Mouse (Mus musculus): ENCODE measurements around the gene Pabpc1l.
"Not testable (repeated sequence)": the region's sequence is repeated elsewhere in the genome, so short reads cannot be mapped to it uniquely, and the experiment has no call there.

Gene Pabpc1l

DNA sequence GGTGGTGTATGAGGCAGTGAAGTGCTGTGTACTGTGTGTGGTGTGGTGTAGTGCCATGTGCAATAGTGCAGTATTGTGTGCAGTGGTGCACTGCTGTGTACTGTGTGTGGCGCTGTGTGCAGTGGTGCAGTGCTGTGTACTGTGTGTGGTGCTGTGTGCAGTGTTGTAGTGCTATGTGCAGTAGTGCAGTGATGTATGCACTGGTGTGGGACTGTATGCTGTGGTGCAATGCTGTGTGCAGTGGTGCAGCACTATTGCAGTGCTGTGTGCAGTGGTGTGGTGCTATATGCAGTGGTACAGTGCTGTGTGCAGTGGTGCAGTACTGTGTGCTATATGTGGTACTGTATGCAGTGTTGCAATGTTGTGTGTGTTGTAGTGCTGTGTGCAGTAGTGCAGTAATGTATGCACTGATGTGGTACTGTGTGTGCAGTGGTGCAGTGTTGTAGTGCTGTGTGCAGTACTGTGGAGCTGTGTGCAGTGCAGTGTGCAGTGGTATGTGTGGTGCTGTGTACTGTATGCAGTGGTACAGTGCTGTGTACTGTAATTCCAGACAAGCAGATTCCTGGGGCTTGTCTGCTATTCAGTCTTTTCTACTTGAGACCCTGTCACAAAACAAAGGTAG is 13.3 kb downstream of the Pabpc1l start:
- no peak for DNase-seq

DNA sequence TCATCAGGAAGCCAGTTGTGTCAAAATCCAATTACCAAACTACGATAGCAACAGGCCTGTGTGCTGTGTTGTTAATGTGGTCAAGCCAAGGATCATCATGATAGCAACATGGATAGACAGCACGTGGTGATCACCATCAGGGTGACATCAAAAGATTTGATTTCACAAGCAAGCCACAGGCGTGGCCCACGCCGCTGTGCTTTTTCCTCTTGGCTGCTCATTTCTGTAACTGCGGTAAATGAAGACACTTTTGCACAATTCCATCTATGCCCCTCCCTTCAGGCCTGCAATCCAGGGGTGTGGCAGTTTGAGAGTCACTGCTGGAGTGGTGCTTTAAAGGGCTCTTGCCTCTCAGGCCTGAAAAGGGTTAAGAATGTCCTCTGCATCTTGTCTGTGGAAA is 15.7 kb downstream of the Pabpc1l start:
- DNase-seq, result no peak

GRCm38 (mm10) chr2:164041523-164041922 is 16.3 kb downstream of the Pabpc1l start:
- DNase-seq, result no peak

DNA sequence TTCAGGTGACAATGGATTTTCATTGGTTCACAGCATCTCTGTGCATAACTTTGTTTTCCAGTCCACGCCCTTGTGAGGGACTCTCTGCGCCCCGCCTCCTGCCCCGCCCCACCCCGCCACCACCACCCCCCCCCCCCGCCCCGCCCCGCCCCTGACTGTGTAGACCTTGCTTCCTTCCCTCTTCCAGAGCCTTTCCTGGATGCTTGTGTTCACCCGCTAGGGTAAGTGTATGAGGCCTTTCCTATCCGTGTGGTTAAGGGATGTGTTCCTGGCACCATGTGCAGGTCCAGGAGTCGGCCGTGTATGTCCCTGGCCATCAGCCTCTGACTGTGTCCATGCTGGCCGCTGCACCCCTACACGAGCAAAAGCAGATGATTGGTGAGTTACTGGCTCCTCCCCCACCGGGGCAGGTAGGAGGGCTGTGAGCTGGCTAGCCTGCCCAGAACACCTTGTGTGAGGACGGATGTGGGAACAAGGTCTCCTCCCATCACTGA is 22.0 kb downstream of the Pabpc1l start:
- no peak for DNase-seq

DNA sequence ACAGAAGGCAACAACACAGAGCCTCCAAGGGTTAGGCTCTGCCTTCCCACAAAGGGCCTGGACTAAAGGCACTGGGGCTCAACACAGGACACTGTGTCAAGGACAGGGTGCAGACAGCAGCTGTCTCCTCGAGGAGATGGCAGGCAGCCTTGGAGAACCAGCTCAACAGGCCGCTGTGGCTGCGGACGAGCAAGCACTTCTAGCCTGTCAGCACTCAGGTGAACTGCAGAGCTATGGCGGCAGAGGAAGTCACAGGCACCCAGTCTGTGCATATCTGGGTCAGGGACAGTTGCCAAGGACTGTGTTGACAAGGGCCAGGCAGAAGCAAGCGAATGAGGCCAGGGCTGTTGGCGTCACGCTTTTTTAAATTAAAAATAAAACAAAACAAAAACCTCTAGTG is 28.5 kb downstream of the Pabpc1l start:
- no peak for DNase-seq

DNA sequence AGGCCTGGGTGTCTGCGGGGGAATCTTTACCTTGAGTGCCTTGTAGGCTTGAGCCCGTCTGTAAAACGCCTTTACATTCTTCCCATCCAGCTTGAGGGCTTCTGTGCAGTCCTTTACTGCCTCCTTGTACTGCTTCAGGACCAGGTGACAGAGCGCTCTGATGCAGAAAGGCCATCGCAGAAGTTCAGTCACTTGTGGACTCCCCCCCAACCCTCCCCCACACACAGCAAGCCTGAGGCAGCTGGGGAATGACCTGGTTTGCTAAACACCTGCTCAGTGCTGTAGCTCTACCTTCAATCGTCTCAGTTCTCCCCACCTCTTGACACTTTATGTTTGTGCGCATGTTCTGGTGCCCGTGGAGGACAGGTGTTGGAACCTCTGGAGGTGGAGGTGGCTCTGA is 29.4 kb downstream of the Pabpc1l start:
- no peak for DNase-seq

DNA sequence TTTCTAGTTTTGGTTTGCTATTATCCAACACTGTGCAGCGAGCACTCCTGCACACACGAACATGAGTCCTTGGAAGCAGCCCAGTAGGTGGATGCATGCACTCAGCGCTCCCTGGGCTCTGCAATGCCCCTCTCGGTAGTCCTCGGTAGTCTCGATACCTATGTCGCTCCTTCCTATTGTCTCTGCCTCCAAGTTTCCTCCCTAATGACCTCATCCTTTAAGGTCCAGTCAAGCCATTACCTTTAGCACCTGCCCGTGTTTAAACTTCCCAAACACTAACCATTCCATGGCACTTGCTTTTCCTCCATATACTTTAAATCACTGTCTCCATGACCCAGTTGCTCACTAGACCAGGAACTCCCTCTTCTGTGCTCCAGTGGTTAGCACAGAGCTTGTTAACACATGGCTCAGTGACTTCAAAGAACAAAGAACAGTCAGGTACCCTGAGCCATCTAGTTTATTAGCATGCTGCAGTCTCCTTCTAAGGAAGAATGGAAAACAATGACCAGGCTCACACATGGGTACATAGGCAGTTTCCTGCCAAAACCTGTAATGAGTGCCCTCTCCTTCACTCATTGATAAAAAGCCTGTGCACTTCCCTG is 34.5 kb downstream of the Pabpc1l start:
- DNase-seq, result no peak

GRCm38 (mm10) chr2:164070142-164070764 is 45.0 kb downstream of the Pabpc1l start, which contains the start of gene Stk4:
Stk4 (plus strand) TSS chr2:164070322.
- no peak for DNase-seq

- peak; percentile 84 for DNase-seq
Measured at GRCm38 (mm10) chr2:164070765-164071436, 45.7 kb downstream of the Pabpc1l start, which contains the start of gene Tomm34. Tomm34 (minus strand) TSS chr2:164071169.

GRCm38 (mm10) chr2:164071437-164071820 is 46.2 kb downstream of the Pabpc1l start:
- not testable (repeated sequence) for DNase-seq

DNA sequence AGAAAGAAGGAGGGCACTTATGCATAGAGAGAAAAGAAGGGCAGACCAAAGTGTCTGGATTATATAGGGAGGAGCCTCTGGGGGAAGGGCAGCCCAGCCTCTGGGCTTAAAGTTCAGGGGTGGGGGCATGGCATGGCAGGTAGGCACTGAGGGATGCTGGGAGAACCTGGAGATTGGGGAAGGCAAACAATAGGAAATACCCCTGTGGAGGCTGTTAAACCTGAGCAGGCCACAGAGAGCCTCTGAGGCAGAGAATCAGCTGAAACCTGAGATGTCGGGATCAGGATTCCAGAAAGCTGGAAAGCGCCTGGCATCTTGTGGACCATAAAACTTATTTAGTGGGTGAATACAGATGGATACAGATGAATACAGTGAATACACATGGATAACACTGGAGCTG is 46.9 kb downstream of the Pabpc1l start:
- DNase-seq, result no peak

- no peak for DNase-seq
Measured at GRCm38 (mm10) chr2:164073120-164073519, 47.9 kb downstream of the Pabpc1l start.

GRCm38 (mm10) chr2:164073918-164074578 is 48.8 kb downstream of the Pabpc1l start:
- peak; percentile 97 for DNase-seq

DNA sequence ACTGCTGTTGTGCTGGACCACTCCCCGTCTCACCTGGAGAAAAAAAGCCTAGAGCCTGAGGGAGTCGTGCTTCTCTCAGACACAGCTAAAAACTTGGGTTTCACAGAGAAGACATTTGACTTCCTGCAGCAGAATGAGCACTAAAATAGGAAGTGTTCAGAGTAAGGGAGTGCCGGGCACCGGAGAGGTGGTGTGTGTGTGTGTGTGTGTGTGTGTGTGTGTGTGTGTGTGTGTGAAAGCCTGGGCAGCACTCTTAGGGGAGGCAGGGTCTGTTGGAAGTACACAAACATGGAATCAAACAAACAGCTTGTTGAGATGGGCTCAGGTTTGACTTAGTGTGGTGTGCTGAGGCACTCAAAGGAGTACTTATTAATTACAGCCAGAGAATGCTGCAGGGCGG is 49.8 kb downstream of the Pabpc1l start:
- DNase-seq, result no peak

GRCm38 (mm10) chr2:164076874-164077425 is 51.7 kb downstream of the Pabpc1l start:
- DNase-seq, result no peak

DNA sequence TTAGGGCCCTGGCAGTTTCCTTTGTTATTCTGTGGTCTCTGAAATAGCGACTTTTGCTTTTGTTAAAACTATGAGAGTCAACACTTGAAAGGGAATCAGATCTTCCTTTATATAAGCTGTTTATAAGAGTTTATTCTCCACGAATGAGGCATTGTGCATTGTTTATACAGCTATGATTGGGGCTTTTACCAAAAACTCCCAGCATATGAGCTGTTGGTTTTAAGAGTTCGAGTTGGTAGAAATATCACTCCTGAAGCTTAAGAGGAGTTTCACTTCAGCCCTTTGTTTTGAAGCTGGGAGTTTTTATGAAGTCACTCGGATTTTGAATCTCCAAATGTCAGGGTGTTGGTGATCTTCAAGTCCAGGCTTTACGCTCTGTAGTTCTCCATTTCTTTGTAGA is 52.6 kb downstream of the Pabpc1l start:
- DNase-seq, result no peak

GRCm38 (mm10) chr2:164079488-164079887 is 54.2 kb downstream of the Pabpc1l start:
- DNase-seq, result no peak

DNA sequence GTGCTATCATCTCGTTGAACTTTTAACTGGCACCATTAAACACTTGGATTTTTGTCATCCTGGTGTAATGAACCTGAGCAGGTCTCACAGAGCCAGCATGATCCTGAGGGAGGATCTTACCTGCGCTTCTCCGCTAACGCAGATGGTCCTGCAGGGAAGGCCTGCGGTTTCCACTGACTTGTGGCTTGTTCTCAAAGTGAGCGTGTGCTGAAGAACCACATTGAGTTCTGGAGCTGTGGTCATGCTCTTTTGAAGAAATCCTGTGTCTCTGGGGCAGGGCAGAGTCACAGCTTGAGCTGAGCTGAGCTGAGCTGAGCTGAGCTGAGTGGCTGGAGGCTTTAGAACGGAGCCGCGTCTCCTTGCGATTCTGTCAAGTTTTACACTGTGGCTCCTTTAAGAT is 56.3 kb downstream of the Pabpc1l start:
- DNase-seq, result no peak

- no peak for DNase-seq
Measured at GRCm38 (mm10) chr2:164082175-164082574, 56.9 kb downstream of the Pabpc1l start.

DNA sequence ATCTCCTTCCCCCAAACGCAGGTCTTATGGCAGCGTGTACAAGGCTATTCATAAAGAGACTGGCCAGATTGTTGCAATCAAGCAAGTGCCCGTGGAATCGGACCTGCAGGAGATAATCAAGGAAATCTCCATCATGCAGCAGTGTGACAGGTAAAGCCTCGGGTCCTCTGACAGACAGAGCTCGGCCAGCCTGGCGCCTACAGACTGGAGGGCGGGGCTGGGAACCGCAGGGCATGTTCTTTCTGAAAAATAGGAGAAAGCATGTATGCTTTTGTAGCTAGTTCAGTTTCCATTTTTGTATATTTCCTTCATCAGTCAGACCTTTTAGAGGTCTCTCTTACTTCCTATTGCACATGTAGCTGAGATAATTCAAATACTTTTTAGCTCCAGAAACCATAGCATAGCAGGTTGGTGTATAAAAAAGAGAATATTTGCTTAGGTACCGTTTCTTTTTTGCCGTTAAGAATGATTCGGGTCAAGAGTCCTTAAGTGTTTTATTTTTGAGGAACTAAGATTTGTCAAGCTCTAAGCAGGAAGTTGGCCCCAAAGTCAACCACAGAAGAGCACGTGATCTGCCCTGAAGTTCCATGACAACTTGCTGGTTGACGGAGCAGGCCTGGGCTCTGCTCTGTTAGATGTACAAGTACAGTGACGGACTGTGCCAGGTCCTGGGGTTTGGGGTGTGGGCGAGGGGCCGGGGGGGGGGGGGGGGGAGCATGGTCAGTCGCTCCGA is 58.5 kb downstream of the Pabpc1l start:
- DNase-seq, result no peak

DNA sequence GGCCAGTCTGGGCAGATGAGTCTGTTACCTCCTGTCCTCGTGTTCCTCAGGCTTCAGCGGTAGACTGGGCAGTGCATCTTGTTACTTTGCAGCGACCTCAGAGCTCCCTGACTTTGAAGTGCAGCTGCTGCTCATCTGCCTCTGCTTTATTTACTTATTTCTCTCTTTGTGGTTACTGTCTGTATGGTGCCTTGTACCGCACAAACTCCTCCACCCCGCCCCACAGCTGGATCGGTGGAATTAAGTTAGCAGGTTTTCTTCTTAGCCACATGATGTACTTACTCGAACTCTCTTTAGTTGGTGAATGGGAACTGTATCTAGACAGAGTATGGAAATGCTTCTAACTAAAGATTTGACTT is 59.1 kb downstream of the Pabpc1l start:
- DNase-seq, result no peak

- no peak for DNase-seq
Measured at GRCm38 (mm10) chr2:164087416-164088017, 62.3 kb downstream of the Pabpc1l start.
